ENCODE assay signal across 11 mouse cellular contexts in genomic region chr2:144329451-144329850, GRCm38 (mm10). TPM values are rescaled to one million over a fixed set of nuclear protein-coding genes. Genes with fewer than 3 reads are reported as not detected.
DNase-seq lines count a peak whose midpoint lies in the region; ATAC-seq lines count a peak whose summit lies in the region.
"Had no signal": no experiment of that assay in that cellular context is flagged by ENCODE, and none has a peak within 500 bp of the region (broad histone marks: within the 10 kb centered on the region; RNA-seq: fewer than 3 reads in every experiment).

No protein-coding gene starts in this region.

- WGBS in heart, embryonic 15.5 days = 5% methylated on average over 10 of the region's 10 CpGs
- WGBS in midbrain, embryonic 11.5 days = 3% methylated on average over 9 of the region's 10 CpGs
- 6% methylated on average over 9 of the region's 10 CpGs for WGBS in midbrain, embryonic 16.5 days
- 7% methylated on average over 10 of the region's 10 CpGs for WGBS in intestine, embryonic 16.5 days
- 4% methylated on average over 7 of the region's 10 CpGs for WGBS in stomach, embryonic 16.5 days

- intact Hi-C loops in heart, postnatal 25 days (cut with DNase I) = no loop called here

- H3K9me3 ChIP-seq in heart, embryonic 15.5 days (replicated peaks) = no peaks in the 10 kb centered on the region
- no peaks in the 10 kb centered on the region for H3K9me3 ChIP-seq in midbrain, embryonic 11.5 days (ENCODE audit: control insufficient read depth, low read length)
- no peaks in the 10 kb centered on the region for H3K9me3 ChIP-seq in midbrain, embryonic 16.5 days (replicated peaks; ENCODE audit: control insufficient read depth, low read length, poor library complexity, severe bottlenecking)
- H3K9me3 ChIP-seq in intestine, embryonic 16.5 days (ENCODE audit: control insufficient read depth, low read length) = no peaks in the 10 kb centered on the region
- no peaks in the 10 kb centered on the region for H3K9me3 ChIP-seq in stomach, embryonic 16.5 days (replicated peaks; ENCODE audit: control insufficient read depth, low read length)

- H3K4me2 ChIP-seq in heart, embryonic 15.5 days = peak overlapping the region; percentile 97
- H3K4me2 ChIP-seq in midbrain, embryonic 11.5 days = no peak overlapping the region
- H3K4me2 ChIP-seq in midbrain, embryonic 16.5 days (ENCODE audit: low read length) = no peak overlapping the region; the same call in 1 of the 2 replicates
- H3K4me2 ChIP-seq in intestine, embryonic 16.5 days (ENCODE audit: low read depth, low read length) = peak overlapping the region; percentile 95; the same call in 1 of the 2 replicates
- H3K4me2 ChIP-seq in stomach, embryonic 16.5 days (ENCODE audit: low read depth, low read length) = peak overlapping the region; percentile 66

- no peak overlapping the region for H3K27ac ChIP-seq in heart, embryonic 15.5 days
- H3K27ac ChIP-seq in midbrain, embryonic 11.5 days (ENCODE audit: low read depth, low read length) = no peak overlapping the region
- H3K27ac ChIP-seq in midbrain, embryonic 16.5 days (ENCODE audit: low read length) = no peak overlapping the region
- no peak overlapping the region for H3K27ac ChIP-seq in intestine, embryonic 16.5 days (ENCODE audit: low read length)
- no peak overlapping the region for H3K27ac ChIP-seq in stomach, embryonic 16.5 days (ENCODE audit: low read length)

- H3K9ac ChIP-seq in heart, embryonic 15.5 days = no peak overlapping the region
- no peak overlapping the region for H3K9ac ChIP-seq in midbrain, embryonic 11.5 days (ENCODE audit: low read length)
- H3K9ac ChIP-seq in midbrain, embryonic 16.5 days (ENCODE audit: low read depth, low read length) = no peak overlapping the region
- H3K9ac ChIP-seq in intestine, embryonic 16.5 days (ENCODE audit: low read depth, low read length) = no peak overlapping the region
- H3K9ac ChIP-seq in stomach, embryonic 16.5 days (ENCODE audit: low read length) = no peak overlapping the region

- H3K36me3 ChIP-seq in heart, embryonic 15.5 days = no peaks in the 10 kb centered on the region
- H3K36me3 ChIP-seq in midbrain, embryonic 11.5 days (ENCODE audit: control insufficient read depth, insufficient read depth, low read length) = no peaks in the 10 kb centered on the region
- H3K36me3 ChIP-seq in midbrain, embryonic 16.5 days (ENCODE audit: control insufficient read depth, insufficient read depth, low read length) = no peaks in the 10 kb centered on the region
- H3K36me3 ChIP-seq in intestine, embryonic 16.5 days (ENCODE audit: control insufficient read depth, insufficient read depth, low read length) = no peaks in the 10 kb centered on the region
- no peaks in the 10 kb centered on the region for H3K36me3 ChIP-seq in stomach, embryonic 16.5 days (ENCODE audit: control insufficient read depth, insufficient read depth, low read length)

- peaks cover 35% of the 10 kb centered on the region for H3K4me1 ChIP-seq in heart, embryonic 15.5 days (replicated peaks)
- peaks cover 20% of the 10 kb centered on the region for H3K4me1 ChIP-seq in midbrain, embryonic 11.5 days (ENCODE audit: control insufficient read depth, insufficient read depth, low read length)
- peaks cover 28% of the 10 kb centered on the region for H3K4me1 ChIP-seq in midbrain, embryonic 16.5 days (ENCODE audit: control insufficient read depth, insufficient read depth, low read length)
- H3K4me1 ChIP-seq in intestine, embryonic 16.5 days (ENCODE audit: control insufficient read depth, insufficient read depth, low read length) = peaks cover 31% of the 10 kb centered on the region
- peaks cover 11% of the 10 kb centered on the region; the same call in 1 of the 2 replicates for H3K4me1 ChIP-seq in stomach, embryonic 16.5 days (ENCODE audit: control insufficient read depth, insufficient read depth, low read length)

- ATAC-seq in heart, embryonic 15.5 days (replicated peaks; ENCODE audit: insufficient number of reproducible peaks, insufficient read depth, low FRiP score, low read depth) = no peak
- no peak for ATAC-seq in midbrain, embryonic 11.5 days (ENCODE audit: low FRiP score)
- no peak for ATAC-seq in midbrain, embryonic 16.5 days
- ATAC-seq in intestine, embryonic 16.5 days = no peak
- no peak for ATAC-seq in stomach, embryonic 16.5 days (ENCODE audit: insufficient read depth, low FRiP score)
- ATAC-seq: hindbrain, embryonic 16.5 days had no signal

- no peak for DNase-seq in heart, postnatal 25 days (ENCODE audit: low spot score)
- peak; percentile 85 for DNase-seq in midbrain, embryonic 11.5 days (ENCODE audit: low spot score, missing footprints)
- no peak for DNase-seq in urinary bladder, postnatal 36 days (ENCODE audit: low spot score in 2 of 2)
- no peak for DNase-seq in frontal cortex, postnatal 14 days (ENCODE audit: low spot score in 2 of 2)
- DNase-seq: right cerebral cortex, postnatal 25 days; thymus, adult 2 months had no signal

- H3K4me3 ChIP-seq in heart, embryonic 15.5 days = peak overlapping the region; percentile 66
- no peak overlapping the region for H3K4me3 ChIP-seq in midbrain, embryonic 11.5 days (ENCODE audit: low read depth, low read length)
- H3K4me3 ChIP-seq in midbrain, embryonic 16.5 days (ENCODE audit: low read depth, low read length) = no peak overlapping the region; the same call in 1 of the 2 replicates
- peak overlapping the region; percentile 61; the same call in 1 of the 2 replicates for H3K4me3 ChIP-seq in intestine, embryonic 16.5 days (ENCODE audit: low read length)
- peak overlapping the region; percentile 57 for H3K4me3 ChIP-seq in stomach, embryonic 16.5 days (replicated peaks; ENCODE audit: low read length)

- H3K27me3 ChIP-seq in heart, embryonic 15.5 days = peaks cover 84% of the 10 kb centered on the region
- H3K27me3 ChIP-seq in midbrain, embryonic 11.5 days (ENCODE audit: control insufficient read depth, insufficient read depth, low read length) = peaks cover 63% of the 10 kb centered on the region
- H3K27me3 ChIP-seq in midbrain, embryonic 16.5 days (ENCODE audit: control insufficient read depth, insufficient read depth, low read depth, low read length) = peaks cover 36% of the 10 kb centered on the region
- peaks cover 22% of the 10 kb centered on the region for H3K27me3 ChIP-seq in intestine, embryonic 16.5 days (replicated peaks; ENCODE audit: control insufficient read depth, insufficient read depth, low read length)
- peaks cover 28% of the 10 kb centered on the region for H3K27me3 ChIP-seq in stomach, embryonic 16.5 days (ENCODE audit: control insufficient read depth, insufficient read depth, low read length)

RNA-seq across cellular contexts. Expression of gene Ovol2, which starts 2.5 kb away (rescaled TPM):
- polyA plus RNA-seq in heart, embryonic 15.5 days (2015; fragmentation: Nextera tagmentation; extraction: Ambion mirVana) = 0.08 and 0.18 TPM in 2 replicates
- total RNA-seq in heart, postnatal 25 days (2021) = not detected
- 0.29 TPM in 1 of 2 replicates, not detected in the other for polyA plus RNA-seq in midbrain, embryonic 11.5 days (2014; fragmentation: Nextera tagmentation; extraction: Ambion mirVana)
- not detected in 2 replicates for polyA plus RNA-seq in midbrain, embryonic 16.5 days (2015; fragmentation: Nextera tagmentation; extraction: Ambion mirVana)
- 1.2 TPM in 2 replicates for polyA plus RNA-seq in intestine, embryonic 16.5 days (2015; fragmentation: Nextera tagmentation; extraction: Ambion mirVana)
- polyA plus RNA-seq in stomach, embryonic 16.5 days (2015; fragmentation: Nextera tagmentation; extraction: Ambion mirVana) = 3.2 and 3.5 TPM in 2 replicates
- polyA plus RNA-seq: hindbrain, embryonic 16.5 days had no signal

RNA-seq across cellular contexts. Expression of gene Kat14, which starts 39.3 kb away (rescaled TPM):
- polyA plus RNA-seq in heart, embryonic 15.5 days (2015; fragmentation: Nextera tagmentation; extraction: Ambion mirVana) = 24.0 and 27.6 TPM in 2 replicates
- total RNA-seq in heart, postnatal 25 days (2021) = 10 to 100 TPM; 21.2 to 21.5 TPM
- polyA plus RNA-seq in midbrain, embryonic 11.5 days (2014; fragmentation: Nextera tagmentation; extraction: Ambion mirVana) = 31.1 and 36.8 TPM in 2 replicates
- polyA plus RNA-seq in midbrain, embryonic 16.5 days (2015; fragmentation: Nextera tagmentation; extraction: Ambion mirVana) = 26.4 and 26.9 TPM in 2 replicates
- 44.7 and 45.5 TPM in 2 replicates for polyA plus RNA-seq in intestine, embryonic 16.5 days (2015; fragmentation: Nextera tagmentation; extraction: Ambion mirVana)
- polyA plus RNA-seq in stomach, embryonic 16.5 days (2015; fragmentation: Nextera tagmentation; extraction: Ambion mirVana) = 34.6 and 36.9 TPM in 2 replicates

RNA-seq across cellular contexts. Expression of gene Pet117, which starts 39.3 kb away (rescaled TPM):
- 1.7 and 3.2 TPM in 2 replicates for polyA plus RNA-seq in heart, embryonic 15.5 days (2015; fragmentation: Nextera tagmentation; extraction: Ambion mirVana)
- total RNA-seq in heart, postnatal 25 days (2021) = 1 to 10 TPM; 8.0 to 9.4 TPM
- polyA plus RNA-seq in midbrain, embryonic 11.5 days (2014; fragmentation: Nextera tagmentation; extraction: Ambion mirVana) = 1.4 TPM in 1 of 2 replicates, not detected in the other
- polyA plus RNA-seq in midbrain, embryonic 16.5 days (2015; fragmentation: Nextera tagmentation; extraction: Ambion mirVana) = 3.3 TPM in 1 of 2 replicates, not detected in the other
- 1.3 and 4.2 TPM in 2 replicates for polyA plus RNA-seq in intestine, embryonic 16.5 days (2015; fragmentation: Nextera tagmentation; extraction: Ambion mirVana)
- polyA plus RNA-seq in stomach, embryonic 16.5 days (2015; fragmentation: Nextera tagmentation; extraction: Ambion mirVana) = 4.0 and 6.8 TPM in 2 replicates
- polyA plus RNA-seq: thymus, adult 2 months had no signal

RNA-seq across cellular contexts. Expression of gene Snx5, which starts 58.7 kb away (rescaled TPM):
- polyA plus RNA-seq in heart, embryonic 15.5 days (2015; fragmentation: Nextera tagmentation; extraction: Ambion mirVana) = 78.9 and 87.9 TPM in 2 replicates
- 10 to 100 TPM; 47.7 to 48.8 TPM for total RNA-seq in heart, postnatal 25 days (2021)
- polyA plus RNA-seq in midbrain, embryonic 11.5 days (2014; fragmentation: Nextera tagmentation; extraction: Ambion mirVana) = 105 and 111 TPM in 2 replicates
- 63.9 and 66.7 TPM in 2 replicates for polyA plus RNA-seq in midbrain, embryonic 16.5 days (2015; fragmentation: Nextera tagmentation; extraction: Ambion mirVana)
- 147 and 149 TPM in 2 replicates for polyA plus RNA-seq in intestine, embryonic 16.5 days (2015; fragmentation: Nextera tagmentation; extraction: Ambion mirVana)
- polyA plus RNA-seq in stomach, embryonic 16.5 days (2015; fragmentation: Nextera tagmentation; extraction: Ambion mirVana) = 106 and 109 TPM in 2 replicates

RNA-seq across cellular contexts. Expression of gene Mgme1, which starts 59.0 kb away (rescaled TPM):
- polyA plus RNA-seq in heart, embryonic 15.5 days (2015; fragmentation: Nextera tagmentation; extraction: Ambion mirVana) = 22.0 TPM in 2 replicates
- total RNA-seq in heart, postnatal 25 days (2021) = 10 to 100 TPM; 12.3 to 12.4 TPM
- polyA plus RNA-seq in midbrain, embryonic 11.5 days (2014; fragmentation: Nextera tagmentation; extraction: Ambion mirVana) = 15.7 and 17.4 TPM in 2 replicates
- polyA plus RNA-seq in midbrain, embryonic 16.5 days (2015; fragmentation: Nextera tagmentation; extraction: Ambion mirVana) = 10.2 and 11.9 TPM in 2 replicates
- polyA plus RNA-seq in intestine, embryonic 16.5 days (2015; fragmentation: Nextera tagmentation; extraction: Ambion mirVana) = 22.8 and 23.9 TPM in 2 replicates
- polyA plus RNA-seq in stomach, embryonic 16.5 days (2015; fragmentation: Nextera tagmentation; extraction: Ambion mirVana) = 18.3 and 20.0 TPM in 2 replicates

Comparison
In these comparisons a context has a peak if more than half of its experiments do, and no peak if none do; other contexts are left out.
1. H3K4me2 ChIP-seq: peak in heart, embryonic 15.5 days (single experiment), intestine, embryonic 16.5 days (single experiment) and stomach, embryonic 16.5 days (single experiment); none in midbrain, embryonic 11.5 days (single experiment) and midbrain, embryonic 16.5 days (single experiment).
2. H3K4me3 ChIP-seq: peak in heart, embryonic 15.5 days (single experiment), intestine, embryonic 16.5 days (single experiment) and stomach, embryonic 16.5 days (single experiment); none in midbrain, embryonic 11.5 days (single experiment) and midbrain, embryonic 16.5 days (single experiment).